Mouse (Mus musculus): ENCODE measurements around the gene Prelid3b.

The Prelid3b gene

DNA sequence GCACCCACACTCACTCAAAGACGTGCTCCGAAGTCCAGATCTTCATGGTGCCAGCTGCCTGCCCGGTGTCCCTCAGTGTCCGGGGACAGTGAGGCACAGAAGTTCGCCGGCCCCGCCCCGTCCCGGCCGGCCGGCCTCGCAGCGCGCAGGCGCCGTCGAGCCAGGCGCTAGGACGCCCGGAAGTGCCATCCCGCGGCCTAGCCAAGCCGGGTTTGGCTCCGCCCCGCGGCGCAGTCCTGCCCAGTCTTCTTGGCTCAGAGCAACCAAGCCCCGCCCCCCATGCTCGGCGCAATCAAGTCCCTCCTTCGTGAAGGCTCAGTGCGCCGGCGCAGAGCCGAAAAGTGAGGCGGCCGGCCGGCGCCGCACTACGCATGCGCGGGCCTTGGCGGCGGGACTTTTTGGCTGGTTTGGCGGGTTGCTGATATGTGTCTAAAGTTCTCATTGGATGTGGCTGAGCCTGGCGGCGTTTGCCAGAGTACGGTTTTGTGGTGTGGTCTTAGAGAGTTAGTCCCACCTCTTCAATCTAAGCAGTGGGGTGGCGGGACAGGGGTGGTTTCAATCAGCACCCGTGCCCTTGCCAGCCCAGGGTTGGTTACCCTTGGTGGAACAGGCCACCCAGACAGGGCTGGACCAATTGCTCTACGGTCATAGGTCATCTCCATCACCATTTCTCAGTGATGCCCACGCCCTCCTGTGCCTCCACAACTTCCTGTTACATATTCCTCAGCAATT lies at the start of gene Prelid3b:
Gene Prelid3b, minus strand, starts transcription at position 264 of the 732 bp plus-strand sequence.
- peak; percentile 98 for DNase-seq (ENCODE audit: low read depth, low spot score)

DNA sequence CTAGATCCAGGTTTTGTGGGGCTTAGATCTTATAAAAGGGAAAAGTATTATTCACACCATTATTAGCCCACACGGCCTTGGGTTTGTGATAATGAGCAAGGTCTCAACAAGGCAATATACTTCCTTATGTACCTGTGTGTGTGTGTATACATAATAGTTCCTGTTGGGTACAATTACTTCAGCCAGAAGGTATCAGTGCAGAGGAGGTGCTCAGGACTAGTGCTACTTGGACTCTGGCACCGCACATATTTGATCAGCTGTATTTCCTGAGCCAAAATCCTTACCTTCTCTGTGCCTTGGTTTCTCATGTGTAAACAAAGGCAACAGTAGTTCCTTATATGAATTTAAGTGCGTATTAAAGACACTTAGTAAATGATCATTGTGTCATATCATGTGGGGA lies 49.3 kb upstream of the Prelid3b start:
- no peak for DNase-seq (ENCODE audit: low read depth, low spot score)

- DNase-seq (ENCODE audit: low read depth, low spot score) = no peak
These were observed 44.5 kb upstream of the Prelid3b start for GRCm38 (mm10) chr2:174517141-174518079.

DNA sequence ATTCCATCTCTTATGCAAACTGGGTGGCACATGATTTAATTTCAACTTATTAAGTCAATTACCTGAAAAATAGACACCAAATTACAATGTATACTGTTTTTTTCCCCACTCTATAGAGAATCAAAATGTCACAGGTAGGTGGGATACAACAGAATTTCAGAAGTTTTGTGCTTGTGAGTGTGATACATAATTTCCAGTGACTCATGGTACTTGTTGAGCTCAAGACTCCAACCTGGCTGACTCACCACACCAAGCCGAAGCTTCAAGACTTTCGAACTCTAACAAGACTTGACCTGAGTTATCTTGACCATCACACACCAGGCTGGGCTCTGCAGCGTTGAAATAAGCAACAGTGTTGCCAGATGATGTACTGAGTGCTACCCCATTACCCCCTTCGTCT lies 42.0 kb upstream of the Prelid3b start:
- no peak for DNase-seq (ENCODE audit: low read depth, low spot score)

GRCm38 (mm10) chr2:174513827-174514226 lies 40.9 kb upstream of the Prelid3b start:
- no peak for DNase-seq (ENCODE audit: low read depth, low spot score)

GRCm38 (mm10) chr2:174509825-174510224 lies 36.9 kb upstream of the Prelid3b start:
- DNase-seq (ENCODE audit: low read depth, low spot score) = no peak

DNA sequence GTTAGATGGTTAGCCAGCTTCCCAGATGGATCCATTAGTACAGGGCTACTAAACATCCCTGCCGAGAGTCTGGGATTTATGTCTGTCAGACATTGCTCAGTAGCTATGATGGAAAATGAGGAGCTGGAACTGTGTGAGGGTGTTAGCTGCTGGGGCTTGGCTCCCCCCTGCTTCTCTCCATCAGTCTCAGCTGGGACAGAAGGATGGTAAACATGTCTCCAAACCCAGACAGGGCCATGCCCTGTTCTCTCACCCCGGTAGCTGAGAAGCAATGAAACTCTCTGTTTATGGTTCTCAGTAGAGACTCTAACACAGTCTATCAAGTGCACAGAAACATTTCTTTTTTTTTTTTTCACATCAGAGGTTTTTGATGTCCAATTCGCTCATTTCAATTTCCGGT lies 35.1 kb upstream of the Prelid3b start:
- DNase-seq (ENCODE audit: low read depth, low spot score) = no peak

GRCm38 (mm10) chr2:174502831-174503460 lies 30.1 kb upstream of the Prelid3b start:
- DNase-seq (ENCODE audit: low read depth, low spot score) = no peak

DNA sequence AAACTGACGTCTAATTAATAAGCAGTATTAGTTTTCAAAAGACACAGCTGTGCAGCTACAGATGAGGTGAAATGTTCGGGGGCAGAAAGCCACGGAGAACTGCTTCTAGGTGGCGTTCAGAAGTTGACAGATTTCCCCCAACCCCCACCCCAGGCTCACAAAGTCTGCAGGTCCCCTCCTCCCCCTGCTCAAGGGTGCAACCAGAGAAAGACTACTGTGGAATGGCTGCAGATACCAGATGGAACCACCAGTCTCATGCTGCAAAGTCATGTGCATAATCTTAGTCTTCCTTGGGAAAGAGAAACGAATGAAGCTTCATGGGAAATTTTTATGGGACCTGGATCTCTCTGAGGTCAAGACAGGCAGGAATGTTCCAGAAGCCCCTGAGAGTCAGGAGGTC lies 29.4 kb upstream of the Prelid3b start:
- DNase-seq (ENCODE audit: low read depth, low spot score) = no peak

GRCm38 (mm10) chr2:174501517-174501916 lies 28.6 kb upstream of the Prelid3b start:
- DNase-seq (ENCODE audit: low read depth, low spot score) = no peak

- DNase-seq (ENCODE audit: low read depth, low spot score) = no peak
These were observed 28.1 kb upstream of the Prelid3b start for GRCm38 (mm10) chr2:174500814-174501503.

GRCm38 (mm10) chr2:174492858-174493257 lies 20.0 kb upstream of the Prelid3b start:
- DNase-seq (ENCODE audit: low read depth, low spot score) = no peak

DNA sequence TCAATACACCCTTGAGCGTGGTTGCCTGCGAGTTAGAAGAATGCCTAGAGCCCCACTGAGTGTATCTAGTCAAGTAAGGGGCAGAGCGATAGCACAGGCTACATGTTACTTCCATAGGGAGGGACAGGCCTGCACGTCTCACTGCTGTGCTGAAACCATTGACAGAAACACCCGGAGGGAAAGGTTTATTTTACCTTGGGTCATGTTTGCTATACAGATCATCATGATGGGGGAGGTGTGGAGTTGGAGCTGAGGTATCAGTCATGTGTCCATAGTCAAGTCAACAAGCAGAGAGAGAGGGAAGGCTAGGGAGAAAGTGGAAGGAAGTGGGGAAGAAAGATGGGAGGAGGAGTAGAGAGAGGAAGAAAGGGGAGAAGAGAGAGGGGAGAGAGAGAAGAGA lies 14.1 kb upstream of the Prelid3b start:
- DNase-seq (ENCODE audit: low read depth, low spot score) = no peak

DNA sequence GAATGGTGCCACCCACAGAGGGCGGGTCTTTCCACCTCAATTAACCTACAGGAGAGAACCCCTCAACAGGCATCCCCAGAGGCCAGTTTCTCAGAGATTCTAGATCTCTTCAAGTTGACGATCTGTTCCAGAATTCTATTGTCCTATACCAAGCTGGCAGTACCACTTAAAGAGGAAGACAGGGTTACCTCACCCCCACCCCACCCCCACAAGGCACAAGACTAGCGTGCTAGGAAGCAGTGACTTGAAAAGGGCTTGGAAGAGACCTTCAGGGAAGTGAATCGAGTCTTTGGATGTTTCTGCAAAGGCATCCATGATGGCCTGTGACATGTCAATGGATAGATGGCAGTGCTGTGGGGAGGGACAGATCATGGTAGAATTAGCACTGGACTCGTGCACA lies 5.9 kb upstream of the Prelid3b start:
- DNase-seq (ENCODE audit: low read depth, low spot score) = no peak

- no peak for DNase-seq (ENCODE audit: low read depth, low spot score)
These were observed 4.8 kb upstream of the Prelid3b start for GRCm38 (mm10) chr2:174477543-174478319.

DNA sequence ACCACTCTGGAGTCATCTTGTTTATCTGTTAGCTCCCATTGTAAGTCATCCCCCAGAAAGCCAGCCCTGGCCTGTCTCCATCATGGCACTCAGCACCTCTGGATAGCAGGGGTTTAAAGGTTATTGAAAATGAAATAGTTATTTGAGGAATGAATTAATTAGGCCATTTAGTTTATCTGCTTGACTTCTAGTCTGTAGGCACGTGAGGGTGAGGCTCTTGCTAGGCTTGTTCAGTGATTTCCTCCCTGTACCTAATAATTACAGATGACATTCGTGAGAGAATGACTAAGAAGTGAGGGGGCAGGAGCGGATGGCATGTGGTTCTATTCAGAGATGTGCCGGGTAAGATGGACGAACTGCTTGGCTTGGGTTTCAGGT lies 658 bp upstream of the Prelid3b start:
- no peak for DNase-seq (ENCODE audit: low read depth, low spot score)

DNA sequence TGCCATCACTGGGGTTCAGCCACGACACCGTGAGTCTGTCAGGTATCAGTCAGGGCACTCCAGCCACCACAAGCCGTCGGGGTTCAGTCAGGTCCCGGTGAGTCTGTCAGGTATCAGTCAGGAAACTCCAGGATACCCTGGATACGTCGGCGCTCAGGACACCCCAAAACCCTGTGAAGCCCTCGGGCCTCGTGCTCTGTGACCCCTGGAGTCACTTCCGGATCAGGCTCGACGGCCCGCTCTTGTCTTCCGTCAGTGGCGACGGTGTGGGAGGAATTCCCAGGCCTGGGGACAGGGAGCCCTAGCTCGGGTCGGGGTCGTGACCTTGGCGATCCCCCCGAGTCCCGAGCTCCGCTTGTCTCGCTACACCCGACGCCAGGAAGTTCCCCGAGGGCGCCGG lies 474 bp downstream of the Prelid3b start:
- DNase-seq (ENCODE audit: low read depth, low spot score) = no peak

- no peak for DNase-seq (ENCODE audit: low read depth, low spot score)
These were observed 2.0 kb downstream of the Prelid3b start for GRCm38 (mm10) chr2:174470786-174471405.

DNA sequence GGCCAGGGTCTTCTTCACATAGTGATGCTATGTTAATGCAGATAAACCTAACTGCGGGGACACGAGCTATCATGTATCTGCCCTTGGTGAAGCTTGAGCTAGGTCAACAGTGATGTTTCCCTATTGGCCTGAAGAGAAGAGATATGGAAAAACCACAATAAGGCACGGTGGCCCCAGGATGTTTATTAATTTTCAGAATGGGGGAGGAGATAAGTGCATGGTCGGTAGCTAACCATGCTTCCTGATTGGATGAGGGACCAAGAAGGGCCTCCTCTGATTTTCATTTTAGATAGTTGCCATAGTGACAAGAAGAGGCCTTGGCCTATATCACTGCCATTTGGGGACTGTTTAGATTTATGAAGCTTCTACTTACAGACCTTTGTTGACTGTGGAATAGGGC lies 2.5 kb downstream of the Prelid3b start:
- DNase-seq (ENCODE audit: low read depth, low spot score) = no peak

GRCm38 (mm10) chr2:174463789-174464523 lies 8.9 kb downstream of the Prelid3b start, which contains the start of gene Atp5e:
Gene Atp5e (minus strand): TSS chr2:174464105.
- DNase-seq (ENCODE audit: low read depth, low spot score) = peak; percentile 86
